7 mouse cellular contexts compared by ENCODE assay signal in the genomic region with DNA sequence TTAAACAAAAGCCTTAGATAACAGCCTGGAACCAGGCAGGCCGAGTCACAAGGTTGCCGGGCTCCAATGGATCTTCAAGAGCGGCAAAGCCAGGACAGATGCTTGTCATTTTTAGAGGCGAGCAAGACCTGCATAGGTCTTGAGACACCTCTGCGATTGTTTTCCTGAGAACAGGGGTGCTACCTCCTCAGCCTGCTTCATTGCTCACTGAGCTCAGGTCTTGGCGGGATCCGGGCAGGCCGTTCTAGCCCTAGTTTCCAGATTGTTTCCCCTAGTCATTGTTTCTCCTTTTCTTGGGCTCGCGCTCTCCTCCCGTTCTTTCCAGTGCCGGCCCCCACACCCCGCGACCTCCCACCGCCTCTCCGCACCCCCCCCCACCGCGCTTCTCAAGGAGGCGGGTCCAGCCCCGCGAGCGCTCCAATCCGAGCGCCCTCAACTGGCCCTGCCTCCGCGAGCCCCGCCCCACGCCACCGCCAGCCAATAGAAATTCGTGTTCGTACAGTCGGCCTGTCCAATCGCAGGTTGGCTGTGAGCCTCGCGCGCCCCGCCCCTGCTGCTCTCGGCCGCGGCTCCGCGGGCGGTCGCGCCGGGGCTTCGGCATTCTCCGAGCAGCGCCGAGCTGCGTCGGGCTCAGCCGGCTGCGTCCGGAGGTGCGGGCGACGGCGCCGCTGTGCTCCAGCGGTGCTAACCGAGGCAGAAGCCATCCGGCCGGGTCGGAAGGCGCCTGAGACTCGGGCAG. TPM values are rescaled to one million over a fixed set of nuclear protein-coding genes. Genes with fewer than 3 reads are reported as not detected.
DNase-seq lines count a peak whose midpoint lies in the region; ATAC-seq lines count a peak whose summit lies in the region.

Gene Fam102a, plus strand, starts transcription at position 600 of the 739 bp plus-strand sequence.

- H3K36me3 ChIP-seq in intestine, embryonic 15.5 days, result no peaks in the 10 kb centered on the region
- H3K36me3 ChIP-seq in midbrain, embryonic 10.5 days, result no peaks in the 10 kb centered on the region

- H3K4me2 ChIP-seq in intestine, embryonic 15.5 days (replicated peaks), result peak within 1 kb of the TSS; percentile 83

- peak within 1 kb of the TSS; percentile 92 for H3K4me3 ChIP-seq in intestine, embryonic 15.5 days (replicated peaks)
- H3K4me3 ChIP-seq in midbrain, embryonic 10.5 days, result peak within 1 kb of the TSS; percentile 91

- ATAC-seq in intestine, embryonic 15.5 days, result peak; percentile 95

- no peaks in the 10 kb centered on the region for H3K27me3 ChIP-seq in intestine, embryonic 15.5 days (replicated peaks)
- no peaks in the 10 kb centered on the region for H3K27me3 ChIP-seq in midbrain, embryonic 10.5 days (ENCODE audit: low read depth, poor library complexity, severe bottlenecking)

- no peaks in the 10 kb centered on the region for H3K9me3 ChIP-seq in intestine, embryonic 15.5 days
- H3K9me3 ChIP-seq in midbrain, embryonic 10.5 days (replicated peaks), result no peaks in the 10 kb centered on the region

- DNase-seq in adrenal gland, adult (ENCODE audit: inconsistent age in 2 of 2, low spot score in 1 of 2), result peak; percentile 99
- peak; percentile 98 for DNase-seq in embryo, embryonic 10.5 days (ENCODE audit: low spot score)
- peak; percentile 99 for DNase-seq in gastrocnemius, postnatal 25 days
- peak; percentile 99 for DNase-seq in left cerebral cortex, postnatal 25 days (ENCODE audit: low spot score in 2 of 2)
- peak; percentile 100 for DNase-seq in midbrain, embryonic 10.5 days (ENCODE audit: low spot score)
- peak; percentile 99 for DNase-seq in right cerebral cortex, postnatal 4 days

- intact Hi-C loops in left cerebral cortex, postnatal 25 days (cut with DNase I), result loop anchor here (1.0 kb wide), 1 partner anchor 35 kb away; the partner anchor contains the start of gene Dpm2

- peak within 1 kb of the TSS; percentile 99 for H3K9ac ChIP-seq in intestine, embryonic 15.5 days

- under 1% methylated on average over 67 of the region's 67 CpGs for WGBS in intestine, embryonic 15.5 days
- WGBS in midbrain, embryonic 10.5 days, result under 1% methylated on average over 67 of the region's 67 CpGs

- H3K27ac ChIP-seq in intestine, embryonic 15.5 days, result peak within 1 kb of the TSS; percentile 100
- H3K27ac ChIP-seq in midbrain, embryonic 10.5 days (replicated peaks), result peak within 1 kb of the TSS; percentile 94

- peaks cover 40% of the 10 kb centered on the region for H3K4me1 ChIP-seq in intestine, embryonic 15.5 days (replicated peaks)
- peaks cover 65% of the 10 kb centered on the region for H3K4me1 ChIP-seq in midbrain, embryonic 10.5 days

RNA-seq across cellular contexts. Expression of gene Fam102a, which starts in this region (rescaled TPM):
- total RNA-seq in gastrocnemius, postnatal 25 days (2021), result 1 to 10 TPM; 2.4 to 2.9 TPM
- 9.7 and 9.8 TPM in 2 replicates for polyA plus RNA-seq in intestine, embryonic 15.5 days (2015; fragmentation: Nextera tagmentation; extraction: Ambion mirVana)
- 10 to 100 TPM; 52.2 to 57.8 TPM for total RNA-seq in left cerebral cortex, postnatal 25 days (2021)
- polyA plus RNA-seq in midbrain, embryonic 10.5 days (2016; fragmentation: Nextera tagmentation; extraction: Ambion mirVana), result 6.8 and 7.9 TPM in 2 replicates

Comparison
In these comparisons a context has a peak if more than half of its experiments do, and no peak if none do; other contexts are left out.
1. Peak in every context shown above with its lines: DNase-seq, ATAC-seq, H3K4me3 ChIP-seq and H3K27ac ChIP-seq.
2. RNA of gene Fam102a (total RNA-seq): 52.2 to 57.8 TPM in left cerebral cortex, postnatal 25 days; 2.4 to 2.9 TPM in gastrocnemius, postnatal 25 days; every median in the first group is over 10 times any median in the second.